In the genomic region with DNA sequence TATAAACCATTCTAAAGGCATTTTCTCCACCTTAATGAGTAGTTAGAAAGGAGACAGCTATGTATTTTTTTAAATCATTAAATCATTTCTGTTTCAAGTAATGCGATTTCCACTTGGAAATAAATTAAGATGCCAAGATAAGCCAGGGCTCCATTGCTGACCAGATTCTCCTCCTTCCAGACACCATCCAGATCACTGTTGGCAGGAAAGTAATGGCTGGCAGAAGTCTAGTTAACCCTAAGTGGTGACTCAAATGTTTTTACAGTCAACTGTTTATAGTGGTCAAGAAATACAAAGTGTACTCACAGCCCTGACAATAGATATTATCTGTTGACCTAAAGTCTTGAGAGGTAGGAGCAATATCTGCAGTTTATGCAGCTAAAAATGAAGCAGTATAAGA, we compare ENCODE assay signal across 16 mouse cellular contexts.
"Had no signal": no experiment of that assay in that cellular context is flagged by ENCODE, and none has a peak within 500 bp of the region (broad histone marks: within the 10 kb centered on the region; RNA-seq: fewer than 3 reads in every experiment).

No protein-coding gene starts in this region.

- DNase-seq: heart, postnatal 10 days; heart, postnatal 14 days; heart, postnatal 36 days; heart, postnatal 4 days; kidney, adult 11 months; kidney, adult 18-20 months; kidney, adult 2 months; kidney, adult 8-10 months; kidney, adult 9 months; kidney, postnatal 10 days; kidney, postnatal 14 days; kidney, postnatal 25 days; kidney, postnatal 36 days; kidney, postnatal 4 days; layer of hippocampus, adult 9-11 months; layer of hippocampus, postnatal 36 days had no signal
